ENCODE assay signal across 18 mouse cellular contexts in the genomic region with DNA sequence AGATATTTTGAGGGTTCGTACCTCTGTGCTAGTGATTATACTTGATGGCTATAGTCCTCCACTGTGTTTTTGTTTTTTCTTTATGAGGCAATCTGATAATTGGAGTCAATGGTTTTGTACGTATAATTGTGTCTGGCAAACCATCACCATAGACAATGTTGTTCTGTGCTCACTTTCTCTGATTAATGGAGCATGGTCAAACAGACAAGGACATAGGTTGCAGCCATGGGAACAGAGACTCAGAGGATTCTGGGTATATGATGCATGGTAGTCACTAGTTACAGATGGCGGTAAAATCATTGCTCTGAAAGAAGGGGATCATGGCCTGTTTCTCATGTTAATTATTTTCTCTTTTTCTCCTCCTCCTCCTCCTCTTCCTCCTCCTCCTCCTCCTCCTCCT.
"Had no signal": no experiment of that assay in that cellular context is flagged by ENCODE, and none has a peak within 500 bp of the region (broad histone marks: within the 10 kb centered on the region; RNA-seq: fewer than 3 reads in every experiment).

No protein-coding gene starts in this region.

- H3K9ac ChIP-seq: liver, embryonic 13.5 days; liver, embryonic 15.5 days; liver, postnatal 0 days; lung, embryonic 15.5 days; midbrain, embryonic 13.5 days; midbrain, embryonic 15.5 days; stomach, embryonic 15.5 days had no signal

- H3K4me2 ChIP-seq: liver, embryonic 13.5 days; liver, embryonic 15.5 days; lung, embryonic 15.5 days; midbrain, embryonic 11.5 days; midbrain, embryonic 13.5 days; midbrain, embryonic 15.5 days; stomach, embryonic 15.5 days had no signal

- H3K36me3 ChIP-seq: liver, embryonic 15.5 days; lung, embryonic 15.5 days; midbrain, embryonic 13.5 days; midbrain, embryonic 15.5 days; stomach, embryonic 15.5 days had no signal

- H3K27me3 ChIP-seq: liver, embryonic 13.5 days; liver, embryonic 15.5 days; lung, embryonic 15.5 days; megakaryocyte, embryonic 14.5 days; midbrain, embryonic 13.5 days; midbrain, embryonic 15.5 days; stomach, embryonic 15.5 days had no signal

- H3K4me1 ChIP-seq: liver, embryonic 13.5 days; liver, embryonic 15.5 days; lung, embryonic 15.5 days; stomach, embryonic 15.5 days had no signal

- H3K27ac ChIP-seq: liver, embryonic 13.5 days; liver, embryonic 15.5 days; lung, embryonic 15.5 days; macrophage; midbrain, embryonic 13.5 days; midbrain, embryonic 15.5 days; stomach, embryonic 15.5 days had no signal

- DNase-seq: liver, embryonic 13.5 days; liver, postnatal 0 days; lung, adult 2 months; lung, postnatal 14 days; lung, postnatal 36 days; right cerebral cortex, postnatal 14 days; thymus, adult 18-20 months; thymus, postnatal 14 days; thymus, postnatal 36 days had no signal

- H3K4me3 ChIP-seq: liver, embryonic 13.5 days; liver, embryonic 15.5 days; lung, embryonic 15.5 days; megakaryocyte, embryonic 14.5 days; midbrain, embryonic 13.5 days; midbrain, embryonic 15.5 days; stomach, embryonic 15.5 days had no signal

- ATAC-seq: liver, postnatal 0 days; lung, postnatal 0 days; midbrain, embryonic 13.5 days; midbrain, embryonic 15.5 days had no signal

- H3K9me3 ChIP-seq: liver, embryonic 13.5 days; liver, embryonic 15.5 days; lung, embryonic 15.5 days; megakaryocyte, embryonic 14.5 days; midbrain, embryonic 13.5 days; midbrain, embryonic 15.5 days; stomach, embryonic 15.5 days had no signal
